Mouse (Mus musculus) cerebellum, adult (tissue): ENCODE data around the gene Olfr1555-ps1.
"Not testable (repeated sequence)": the region's sequence is repeated elsewhere in the genome, so short reads cannot be mapped to it uniquely, and the experiment has no call there.

Experiments
- ATAC-seq: cut with Nextera tagmentation; 2 replicates; pipeline ENCODE4 v1.9.2; 2017; ENCODE audit warnings: mild to moderate bottlenecking, moderate library complexity, mixed read lengths; ENCODE audit not compliant: insufficient number of reproducible peaks, low FRiP score, low TSS enrichment

The Olfr1555-ps1 gene

GRCm38 (mm10) chr19:12170062-12170599 is at the start of gene Olfr1555-ps1:
TSS of gene Olfr1555-ps1 (minus strand) at chr19:12170112.
- not testable (repeated sequence) for ATAC-seq

- no peak for ATAC-seq
Observed at GRCm38 (mm10) chr19:12200334-12200733, 30.4 kb upstream of the Olfr1555-ps1 start, which contains the start of gene Olfr1431. TSS of gene Olfr1431 (plus strand) at chr19:12200634.

DNA sequence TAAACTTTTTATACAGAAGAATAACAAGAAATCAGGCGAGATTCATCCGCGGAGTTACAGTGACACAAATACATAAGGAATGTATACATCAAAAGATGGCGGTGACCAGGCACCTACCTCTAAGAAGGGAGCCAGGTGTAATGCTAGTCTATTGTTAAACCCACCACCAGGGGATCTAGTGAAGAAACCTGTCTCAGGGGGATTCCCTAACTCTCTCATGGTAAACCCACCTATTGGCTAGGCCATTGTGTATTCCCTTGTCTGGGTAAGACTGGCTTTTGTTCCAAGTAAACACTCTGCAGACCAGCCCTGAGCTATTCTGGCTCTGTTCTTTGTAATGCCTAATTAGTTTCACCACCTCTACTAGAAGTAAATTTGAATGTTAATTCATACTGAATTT is 29.2 kb upstream of the Olfr1555-ps1 start:
- not testable (repeated sequence) for ATAC-seq

GRCm38 (mm10) chr19:12175431-12175830 is 5.5 kb upstream of the Olfr1555-ps1 start:
- not testable (repeated sequence) for ATAC-seq

GRCm38 (mm10) chr19:12145452-12145851 is 24.5 kb downstream of the Olfr1555-ps1 start:
- ATAC-seq = no peak

- ATAC-seq = no peak
Observed at GRCm38 (mm10) chr19:12143356-12143755, 26.6 kb downstream of the Olfr1555-ps1 start.

DNA sequence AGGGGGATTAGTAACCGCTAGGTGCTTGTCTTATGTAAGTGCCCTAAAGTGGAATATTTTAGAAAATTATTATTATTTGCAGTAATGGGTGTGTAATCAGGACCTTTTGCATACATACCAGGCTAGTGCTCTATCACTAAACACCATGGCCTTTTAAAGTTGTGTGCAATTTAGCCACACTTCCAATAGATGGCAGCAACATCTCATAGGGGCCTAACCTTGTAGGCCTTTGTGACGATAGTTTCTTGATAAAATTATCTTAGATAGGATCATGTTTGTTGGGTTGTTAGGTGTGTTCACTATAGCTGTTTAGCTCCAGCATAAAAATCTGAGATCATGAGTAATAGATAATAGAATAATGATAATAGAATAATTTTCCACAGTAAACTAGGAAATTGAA is 35.6 kb downstream of the Olfr1555-ps1 start:
- no peak for ATAC-seq

DNA sequence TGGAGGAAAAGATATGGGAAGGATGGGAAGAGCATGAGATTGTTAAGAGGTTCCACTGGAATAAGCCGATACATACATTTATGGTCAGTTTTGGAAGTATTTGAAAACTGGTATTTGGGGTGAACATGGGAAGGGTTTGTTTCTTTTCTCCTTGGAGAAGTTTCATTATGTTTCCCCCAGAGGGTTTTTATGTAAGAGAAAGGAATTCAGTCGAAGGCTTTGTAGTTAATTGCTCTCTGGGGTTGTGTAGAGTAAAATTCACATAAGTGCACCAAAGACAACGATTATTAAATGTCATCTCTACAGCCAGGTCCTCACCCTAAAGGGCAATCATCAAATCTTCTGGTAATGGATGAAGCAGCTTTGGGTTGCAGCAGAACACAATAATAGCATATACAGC is 46.8 kb downstream of the Olfr1555-ps1 start, which contains the start of gene Olfr76:
Gene Olfr76 (minus strand): TSS at position 101 of the 400 bp plus-strand sequence.
- ATAC-seq = no peak

GRCm38 (mm10) chr19:12116464-12116863 is 53.4 kb downstream of the Olfr1555-ps1 start:
- ATAC-seq = no peak

- ATAC-seq = no peak
Observed at GRCm38 (mm10) chr19:12115797-12116196, 54.1 kb downstream of the Olfr1555-ps1 start, which contains the start of gene Olfr1428. TSS of gene Olfr1428 (minus strand) at chr19:12115897.
